Mouse (Mus musculus) cerebellum, adult 18-20 months (tissue): Measurements from ENCODE around the gene Kmt5b.

Source experiments
- DNase-seq, 2 experiments: peaks; one replicate each; pipeline ENCODE4 v3.0.0; 2021

The Kmt5b gene

DNA sequence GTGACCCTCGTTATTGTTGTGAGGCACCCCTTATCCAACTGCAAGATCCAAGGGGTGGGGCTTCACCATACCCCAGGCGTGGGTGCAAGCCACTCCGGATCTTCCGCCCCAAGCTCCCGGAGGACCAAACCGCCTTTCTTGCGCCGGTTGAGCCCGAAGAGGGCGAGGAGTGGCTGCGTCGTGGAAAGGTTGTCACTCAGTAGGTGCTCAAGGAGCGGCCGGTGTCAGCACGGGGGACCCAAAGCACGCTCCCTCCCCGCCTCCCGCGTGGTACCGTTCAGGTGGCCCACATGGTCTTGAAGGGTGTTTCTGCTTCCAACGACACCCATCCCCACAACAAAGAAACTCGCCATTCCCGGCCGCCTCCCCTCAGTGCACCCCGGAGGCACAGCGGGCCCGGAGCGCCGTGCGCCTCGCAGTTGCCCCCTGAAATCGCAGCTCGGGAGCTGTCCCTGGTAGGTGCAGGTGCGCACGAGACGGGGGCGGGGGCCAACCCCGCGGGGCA lies at the start of gene Kmt5b:
TSS of gene Kmt5b (plus strand) at position 146 of the 505 bp plus-strand sequence.
- peak in 1 of 2 experiments; percentile 60 for DNase-seq

DNA sequence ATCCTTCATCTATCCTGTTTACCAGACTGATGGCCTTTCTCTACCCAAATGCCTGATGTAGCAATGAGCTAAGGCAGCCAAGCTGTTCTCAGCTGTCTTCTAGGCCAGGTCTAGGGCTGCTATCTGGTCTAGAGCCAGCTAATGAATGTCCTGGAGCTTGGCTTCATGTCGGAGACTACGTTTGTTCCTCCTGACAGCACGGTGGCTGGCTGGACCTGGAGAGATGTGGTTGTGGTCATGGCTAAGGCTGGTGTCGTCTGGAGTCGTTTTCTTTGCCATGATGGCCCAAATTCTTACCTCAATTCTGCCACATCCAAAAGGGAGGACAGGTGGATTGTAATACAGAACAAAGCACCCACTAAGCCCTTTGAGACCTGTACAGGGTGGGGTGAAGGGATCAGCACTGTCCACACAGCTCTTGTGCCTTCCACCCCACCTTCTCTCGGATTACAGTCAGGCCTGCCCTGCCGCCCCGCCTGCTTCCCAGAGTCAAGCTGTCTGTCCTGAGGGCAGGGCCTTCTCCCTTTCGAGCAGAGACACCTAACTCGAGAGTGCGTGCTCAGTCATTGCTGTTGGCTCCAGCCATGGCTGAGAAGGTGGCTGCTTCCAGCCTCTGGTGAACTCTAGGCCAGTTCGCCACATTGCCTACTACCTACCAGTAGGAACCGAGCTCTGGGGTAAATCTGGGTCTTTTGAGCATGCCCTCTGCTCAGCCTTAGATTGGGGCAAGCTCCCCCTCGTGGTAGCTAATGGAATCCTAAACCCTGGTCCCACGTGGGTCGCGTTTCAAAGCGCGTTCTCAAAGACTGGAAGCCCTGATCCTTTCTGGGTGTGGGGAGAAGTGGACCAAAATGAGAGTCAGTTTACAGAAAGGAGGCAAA lies 48.5 kb upstream of the Kmt5b start:
- DNase-seq: peak; percentile 69 to 70

DNA sequence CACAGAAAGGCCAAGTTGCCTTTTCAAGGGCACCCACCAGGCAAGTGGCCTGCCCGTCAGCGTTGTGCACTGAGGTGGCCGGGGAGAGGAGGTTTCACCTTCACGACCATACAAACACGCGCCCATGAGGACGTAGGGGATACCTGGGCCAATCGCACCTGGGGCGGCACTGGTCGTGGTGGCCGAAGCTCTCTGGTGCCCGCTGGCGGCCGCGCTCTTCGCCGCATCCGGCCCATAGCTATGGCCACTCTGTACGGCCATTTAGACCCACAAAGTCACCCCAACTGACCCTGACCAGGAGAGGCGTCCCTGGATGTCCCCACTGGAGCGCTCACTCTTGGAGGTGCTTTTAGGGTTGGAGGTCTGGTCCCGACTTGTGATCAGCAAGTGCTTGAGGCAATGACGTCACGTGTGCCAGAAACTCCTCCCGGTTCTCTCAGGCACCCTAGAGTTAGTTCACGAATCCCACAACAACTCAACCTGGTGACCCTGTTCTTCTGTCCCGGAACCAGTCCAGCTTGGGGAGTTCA lies 47.8 kb upstream of the Kmt5b start:
- DNase-seq: peak; percentile 66 to 80

DNA sequence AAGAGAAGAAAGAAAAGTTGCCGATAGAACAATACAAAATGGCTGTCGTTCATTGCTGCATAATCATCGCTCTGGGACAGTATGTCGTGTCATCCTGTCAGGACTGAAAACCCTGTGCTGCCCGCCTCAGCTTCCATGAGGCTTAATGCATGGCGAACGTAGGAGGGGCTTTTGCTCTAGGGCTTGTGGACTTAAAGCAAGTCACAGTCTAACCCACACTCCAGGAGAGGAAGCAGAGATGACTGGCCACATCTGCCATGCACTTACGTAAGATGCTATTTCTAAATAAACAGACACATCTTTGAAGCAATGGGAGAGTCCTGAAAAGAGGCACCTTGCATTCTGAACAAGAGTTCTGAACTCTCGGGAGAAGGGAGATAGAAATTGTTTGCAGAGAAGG lies 44.1 kb upstream of the Kmt5b start:
- no peak for DNase-seq

DNA sequence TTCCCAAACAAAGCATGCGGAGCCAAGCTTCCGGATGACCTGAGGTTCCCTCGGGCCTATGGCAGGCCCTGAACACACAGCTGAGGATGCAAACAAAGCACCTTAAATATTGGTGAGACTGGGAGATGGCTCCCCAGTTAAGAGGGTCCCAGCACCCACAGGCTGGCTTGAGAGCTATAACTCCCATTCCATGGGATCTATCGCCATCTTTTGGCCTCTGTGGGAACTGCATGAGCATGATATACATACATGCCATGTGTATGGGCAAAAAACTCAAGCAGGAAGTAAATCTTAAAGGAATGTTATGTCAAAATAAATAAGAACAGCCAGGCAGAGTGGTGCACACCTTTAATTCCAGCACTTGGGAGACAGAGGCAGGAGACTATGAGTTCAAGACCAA lies 43.3 kb upstream of the Kmt5b start:
- no peak for DNase-seq

DNA sequence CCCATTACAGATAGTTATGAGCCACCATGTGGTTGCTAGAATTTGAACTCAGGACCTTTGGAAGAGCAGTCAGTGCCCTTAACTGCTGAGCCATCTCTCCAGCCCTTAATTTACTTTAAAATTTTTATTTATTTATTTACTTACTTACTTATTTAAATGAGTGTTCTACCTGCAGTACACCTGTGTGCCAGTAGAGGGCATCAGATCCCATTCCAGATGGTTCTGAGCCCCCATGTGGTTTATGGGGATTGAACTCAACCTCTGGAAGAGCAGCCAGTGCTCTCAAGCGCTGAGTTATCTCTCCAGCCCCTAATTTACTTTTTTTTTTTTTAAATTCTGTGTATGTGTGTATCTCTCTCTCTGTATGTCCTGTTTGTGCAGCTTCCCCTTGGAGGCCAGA lies 42.4 kb upstream of the Kmt5b start:
- peak; percentile 75 to 80 for DNase-seq

DNA sequence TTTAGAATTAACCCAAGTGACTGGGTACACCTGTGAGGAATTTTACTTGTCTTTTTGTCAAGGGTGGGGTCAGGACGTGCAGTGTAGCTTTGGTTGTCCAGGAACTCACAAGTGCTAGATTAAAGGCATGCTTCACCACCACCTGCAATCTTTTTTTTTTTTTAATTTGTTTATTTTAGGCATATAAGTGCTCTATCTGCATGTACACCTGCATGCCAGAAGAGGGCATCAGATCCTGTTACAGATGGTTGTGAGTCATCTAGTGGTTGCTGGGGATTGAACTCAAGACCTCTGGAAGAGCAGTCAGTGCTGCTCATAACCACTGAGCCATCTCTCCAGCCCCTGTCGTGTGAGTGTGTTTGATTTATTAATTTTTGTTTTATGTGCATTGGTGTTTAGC lies 38.3 kb upstream of the Kmt5b start:
- no peak for DNase-seq

DNA sequence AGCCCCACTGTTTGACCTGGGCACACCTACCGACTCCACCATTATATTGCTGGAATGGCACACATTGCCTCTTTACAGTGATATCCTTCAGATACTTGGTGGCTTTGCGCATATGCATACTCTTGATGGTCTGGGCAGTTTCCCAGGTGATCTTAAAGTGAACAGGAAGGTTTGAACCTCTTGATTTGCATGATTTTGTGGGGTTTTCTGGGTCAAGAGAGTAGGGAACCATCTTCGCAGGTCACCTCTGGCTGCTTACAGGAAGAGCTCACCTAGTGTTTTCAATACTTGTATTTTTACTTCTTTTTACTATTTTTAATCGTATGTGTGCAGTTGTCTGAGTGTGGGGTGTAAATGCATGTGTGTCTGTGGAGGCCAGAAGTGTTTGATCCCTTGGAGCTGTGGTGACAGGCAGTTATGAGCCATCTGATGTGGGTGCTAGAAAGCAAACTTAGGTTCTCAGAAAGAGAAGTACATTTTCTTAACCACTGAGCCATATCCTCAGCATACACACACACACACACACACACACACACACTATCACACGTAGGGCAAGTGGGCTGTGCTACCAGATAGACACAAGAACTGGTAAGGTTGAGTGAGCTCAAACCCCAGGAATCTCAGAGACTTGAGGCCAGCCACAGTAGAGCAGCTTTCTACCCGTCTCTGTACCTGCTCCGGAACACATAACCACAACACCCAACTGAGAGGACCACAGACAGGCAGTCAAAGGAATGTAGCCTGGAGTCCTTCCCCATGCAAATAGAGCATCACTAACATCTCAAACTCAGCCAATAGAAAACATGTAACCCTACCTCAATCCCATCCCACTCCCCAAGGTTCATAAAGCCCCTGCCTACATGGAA lies 36.2 kb upstream of the Kmt5b start:
- DNase-seq: no peak

DNA sequence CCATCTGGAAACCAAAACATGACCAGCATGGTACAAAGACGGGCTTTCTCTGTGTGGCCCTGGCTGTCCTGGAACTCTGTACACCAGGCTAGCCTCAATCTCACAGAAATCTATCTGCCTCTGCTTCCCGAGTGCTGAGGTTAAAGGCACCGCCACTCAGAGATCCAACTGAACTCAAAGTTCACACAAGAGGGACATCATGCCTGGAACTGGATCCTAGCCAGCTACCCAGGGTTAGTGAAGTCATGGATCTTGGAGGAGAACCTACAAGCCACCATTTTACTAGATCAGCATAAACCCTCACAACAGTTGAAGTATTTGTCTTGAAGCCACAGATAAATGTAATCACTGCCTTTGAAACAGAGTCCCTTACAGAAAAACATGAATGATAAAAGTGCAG lies 31.2 kb upstream of the Kmt5b start:
- DNase-seq: no peak

DNA sequence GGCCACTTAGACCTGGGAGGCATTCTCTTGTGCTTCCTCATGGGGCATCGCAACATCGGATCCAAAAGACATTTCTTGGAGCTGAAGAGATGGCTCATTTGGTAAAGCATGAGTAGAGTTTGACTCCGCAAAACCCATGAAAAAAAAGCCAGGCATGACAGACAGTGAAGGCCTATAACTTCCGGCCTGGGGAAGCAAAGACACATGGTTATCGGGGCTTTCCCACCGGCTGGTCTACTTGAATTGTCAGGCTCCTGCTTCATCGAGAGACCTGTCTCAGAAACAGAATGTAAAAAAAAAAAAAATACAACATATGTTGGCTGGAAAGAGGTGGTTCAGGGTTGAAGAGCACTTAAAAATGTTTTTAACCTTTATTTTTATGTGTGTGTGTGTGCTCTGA lies 27.6 kb upstream of the Kmt5b start:
- no peak for DNase-seq

DNA sequence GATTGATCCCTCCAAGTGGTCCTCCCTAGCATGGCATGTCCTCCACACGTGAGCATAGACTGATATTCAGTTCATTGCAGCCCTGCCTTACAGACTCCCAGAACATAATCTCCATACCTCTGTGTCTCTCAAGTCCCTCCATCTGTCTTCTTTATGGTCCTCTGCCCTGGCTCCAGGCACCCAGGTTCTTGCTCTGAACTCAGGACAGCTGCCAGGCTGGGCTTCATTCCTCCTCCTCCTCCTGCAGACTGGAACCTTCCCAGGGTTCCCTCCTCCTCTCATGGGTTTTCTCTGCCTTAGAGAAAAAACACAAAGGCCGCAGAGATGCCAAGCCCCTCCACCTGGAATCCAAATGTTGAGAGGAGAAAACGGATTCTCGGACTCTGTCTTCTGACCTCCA lies 24.5 kb upstream of the Kmt5b start:
- DNase-seq: peak; percentile 44 to 51

DNA sequence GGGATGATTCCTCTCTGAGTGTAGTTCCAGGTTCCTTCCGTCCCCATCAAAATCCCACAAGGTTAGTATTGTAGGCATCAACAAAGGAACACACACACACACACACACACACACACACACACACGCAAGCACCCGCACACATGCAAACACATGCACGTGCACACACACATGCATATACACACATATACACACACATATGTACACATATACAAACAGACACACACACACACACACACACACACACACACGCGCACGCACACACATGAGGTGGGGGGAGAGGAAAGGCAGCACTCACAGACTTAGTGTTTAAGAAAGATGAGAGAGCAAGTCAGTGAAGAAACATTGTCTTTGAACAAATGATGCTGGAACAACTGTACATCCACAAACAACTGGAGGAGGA lies 23.9 kb upstream of the Kmt5b start:
- no peak for DNase-seq

DNA sequence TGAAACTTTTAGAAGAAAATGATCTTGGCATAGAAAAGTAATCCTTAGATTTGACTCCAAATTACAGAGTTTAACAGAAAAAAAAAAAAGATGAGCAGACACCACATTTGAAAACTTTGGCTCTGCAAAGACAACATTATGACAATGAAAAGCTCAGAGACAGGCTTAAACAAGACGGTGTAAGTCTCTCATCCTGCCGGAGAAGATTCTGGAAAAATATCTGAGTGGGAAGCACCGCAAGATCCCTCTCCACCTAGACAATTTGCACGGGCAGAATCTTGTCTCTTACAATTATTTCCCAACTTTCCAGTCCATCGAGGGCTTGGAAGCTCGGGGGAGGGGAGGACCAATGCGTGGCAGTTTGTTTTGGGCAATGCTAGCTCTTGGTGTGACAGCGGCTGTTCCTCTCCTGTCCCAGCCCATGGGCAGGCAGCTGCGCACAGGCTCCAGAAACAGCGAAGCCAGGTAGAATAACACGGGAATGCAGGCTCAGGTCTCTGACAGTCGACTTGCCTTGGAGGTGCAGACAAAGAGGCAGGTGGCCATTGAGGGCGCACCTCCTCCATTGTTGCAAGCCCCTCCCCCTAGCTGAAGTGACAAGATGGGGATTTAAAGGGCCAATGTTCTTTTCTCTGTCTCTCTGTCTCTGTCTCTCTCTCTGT lies 23.2 kb upstream of the Kmt5b start:
- DNase-seq: peak; percentile 80 to 82

DNA sequence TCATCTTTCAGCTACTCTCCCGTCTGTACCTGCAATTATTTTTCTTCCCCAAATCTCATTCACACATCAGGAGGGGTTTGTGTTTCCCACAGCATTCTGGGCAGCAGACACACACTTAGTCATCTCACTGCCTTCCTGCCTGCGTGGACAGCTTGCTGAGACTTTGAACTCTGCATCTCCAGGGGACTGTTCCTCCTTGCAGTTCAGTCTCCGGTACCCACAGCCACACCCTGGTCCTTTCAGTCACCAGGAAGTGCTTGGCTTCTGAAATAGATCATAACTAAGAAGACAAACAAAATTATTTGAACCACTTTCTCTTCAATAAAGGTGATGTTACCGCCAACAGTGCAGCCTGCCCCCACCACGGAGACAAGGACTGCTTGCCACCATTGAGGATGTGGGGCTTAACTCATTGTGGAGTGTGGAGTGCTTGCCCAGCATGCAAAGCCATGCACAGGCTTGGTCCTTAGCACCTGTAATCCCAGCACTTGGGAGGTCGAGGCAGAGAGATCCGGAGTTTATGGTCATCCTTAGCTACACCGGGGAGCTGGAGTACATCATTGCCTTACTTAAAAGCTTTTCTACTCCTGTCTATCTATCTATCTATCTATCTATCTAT lies 14.5 kb upstream of the Kmt5b start:
- DNase-seq: no peak

DNA sequence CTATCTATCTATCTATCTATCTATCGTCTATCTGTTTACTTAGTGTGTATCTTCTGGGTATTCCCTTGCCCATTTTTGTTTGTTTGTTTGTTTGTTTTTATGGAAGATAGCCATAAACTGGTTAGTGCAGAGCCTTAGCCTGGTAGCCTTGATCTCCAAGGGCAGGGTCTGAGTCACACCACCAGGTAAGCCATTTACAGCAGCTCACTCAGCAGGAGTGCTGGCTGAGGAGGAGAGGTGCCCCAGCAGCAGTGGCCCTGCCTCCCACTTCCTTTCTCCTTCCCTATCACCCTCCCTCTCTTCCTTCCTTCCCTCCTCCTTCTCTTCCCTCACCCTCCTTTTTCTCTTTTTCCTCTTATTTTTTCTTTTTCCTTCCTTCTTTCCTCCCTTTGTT lies 14.0 kb upstream of the Kmt5b start:
- no peak for DNase-seq

DNA sequence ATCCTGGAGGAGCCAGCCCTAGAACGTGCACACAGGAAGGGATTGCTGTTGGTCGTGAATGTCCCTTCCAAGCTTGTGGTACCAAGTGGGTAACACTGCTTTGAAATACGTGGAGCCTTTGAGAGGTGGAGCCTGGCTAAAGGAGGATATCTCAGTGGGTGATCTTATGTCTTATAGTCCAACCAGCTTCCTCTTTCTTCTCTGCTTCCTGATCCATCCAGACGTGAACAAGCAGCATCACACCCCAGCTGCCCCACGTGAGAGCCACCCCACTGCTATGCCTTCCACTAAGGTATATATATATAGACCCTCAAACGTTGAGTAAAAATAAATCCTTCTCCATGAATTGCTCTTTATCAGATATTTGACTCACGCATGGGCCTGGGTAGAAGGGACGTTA lies 13.5 kb upstream of the Kmt5b start:
- no peak for DNase-seq

DNA sequence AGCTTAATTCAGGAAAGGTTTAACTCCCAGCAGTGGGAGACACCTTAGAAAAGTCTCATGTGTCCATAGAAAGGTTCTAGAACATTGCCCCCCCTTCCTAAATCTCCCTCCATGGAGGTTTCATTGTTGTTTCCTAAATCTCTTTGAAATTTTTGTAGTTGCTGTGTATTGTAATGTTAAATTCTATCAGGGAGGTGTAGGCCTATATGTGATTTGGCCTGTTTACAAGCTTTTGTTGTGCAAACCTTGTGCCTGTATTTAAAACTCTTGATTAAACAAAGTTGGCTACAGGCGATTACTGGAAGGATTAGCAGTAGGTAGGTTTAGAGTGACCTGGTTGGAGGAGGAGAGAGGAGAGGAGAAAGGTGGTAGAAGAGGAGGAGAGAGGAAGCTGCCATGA lies 9.4 kb upstream of the Kmt5b start:
- DNase-seq: no peak

DNA sequence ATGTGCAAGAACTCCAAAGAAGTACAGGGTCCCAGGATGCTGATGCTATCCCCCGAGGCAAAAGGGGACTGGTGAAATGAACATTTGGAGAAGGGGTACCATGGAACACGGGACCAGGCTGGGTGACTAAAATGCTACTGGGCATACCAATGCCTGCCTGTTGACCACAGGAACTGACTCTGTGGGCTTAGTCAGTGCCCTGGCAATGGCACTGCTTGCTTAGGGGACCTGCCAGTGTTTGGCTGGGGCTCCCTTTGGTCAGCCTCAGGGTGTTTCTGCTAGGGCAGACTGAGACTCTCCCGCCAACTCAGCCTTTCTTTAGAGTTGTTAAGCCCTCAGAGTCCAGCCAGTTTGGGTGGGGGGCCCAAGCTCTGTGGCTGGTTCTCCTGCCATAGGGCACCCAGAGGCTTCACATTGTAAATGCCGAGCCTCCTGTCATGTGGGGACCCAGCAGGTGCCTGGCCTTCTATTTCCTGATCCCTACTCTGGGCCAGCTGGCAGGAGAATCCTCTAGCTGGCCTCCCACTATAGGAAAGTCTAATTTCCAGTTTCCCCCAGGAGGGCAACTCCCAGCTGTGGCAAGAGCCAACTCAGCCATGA lies 1.9 kb upstream of the Kmt5b start:
- DNase-seq: peak; percentile 53 to 65

DNA sequence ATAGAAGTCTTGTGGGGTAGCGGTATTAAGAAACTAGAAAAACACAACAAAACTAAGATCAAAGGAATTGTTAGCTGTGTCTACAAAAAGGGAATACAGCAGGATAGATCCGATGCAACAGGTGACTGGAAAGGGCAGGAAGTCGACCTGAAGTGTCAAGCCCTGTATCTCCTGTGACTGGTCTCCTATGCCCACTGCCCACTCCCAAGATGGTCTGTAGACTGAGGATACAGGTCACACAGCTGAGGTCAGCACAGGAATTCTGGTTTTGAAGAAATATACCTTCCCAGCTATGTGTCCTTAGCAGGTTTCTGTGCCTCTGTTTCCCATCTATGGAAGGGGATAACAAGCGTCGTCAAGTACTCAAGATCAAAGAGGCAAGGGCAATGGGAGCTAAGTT lies 843 bp upstream of the Kmt5b start:
- DNase-seq: no peak

DNA sequence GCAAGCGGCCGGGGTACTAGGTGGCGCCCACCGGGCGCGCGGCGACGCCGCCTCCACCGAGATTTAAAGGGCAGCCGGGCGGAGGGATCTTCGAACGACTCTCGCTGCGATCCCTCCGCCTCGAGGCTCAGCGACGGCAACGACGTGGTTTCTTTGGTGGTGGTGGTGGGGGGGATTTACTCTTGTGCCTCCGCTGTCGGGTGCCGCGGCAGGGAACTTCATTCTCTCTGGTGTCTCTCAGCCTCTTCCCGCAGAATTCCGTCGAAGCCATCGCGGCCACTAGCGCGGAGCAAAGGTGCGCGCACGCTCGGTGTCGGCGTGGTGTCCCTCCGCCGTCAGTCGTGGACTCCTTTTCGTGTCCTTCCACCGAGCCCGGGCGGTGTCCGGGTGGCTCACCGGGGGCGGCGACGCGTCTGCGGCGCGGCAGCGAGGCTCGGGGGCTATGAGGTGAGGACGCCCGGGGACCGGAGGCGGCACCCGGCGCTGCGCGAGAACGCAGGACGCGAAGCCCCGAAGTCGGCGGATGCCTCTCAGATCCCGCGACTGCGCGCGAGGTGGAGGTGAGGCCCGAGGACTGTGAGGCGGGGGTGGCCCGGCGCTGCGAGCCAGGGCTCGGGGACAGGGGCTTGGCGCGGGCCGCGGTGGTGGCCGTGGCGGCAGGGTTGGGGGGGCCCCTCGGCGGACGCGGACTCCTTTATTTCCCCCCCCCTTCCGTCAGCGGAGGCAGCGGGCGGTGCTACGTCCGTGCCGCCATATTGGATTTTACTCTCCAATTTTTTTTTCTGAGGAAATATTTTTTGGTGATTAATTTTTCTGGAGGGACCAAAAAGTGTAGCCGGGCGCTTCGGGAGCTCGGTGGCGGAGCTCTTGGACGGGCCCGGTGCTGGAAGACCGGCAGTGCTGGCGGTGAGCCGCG lies 818 bp downstream of the Kmt5b start:
- peak; percentile 69 to 91 for DNase-seq
